Mouse (Mus musculus) testis, postnatal 14 days (tissue): ENCODE data around the gene Ptger2.
"Not testable (repeated sequence)": the region's sequence is repeated elsewhere in the genome, so short reads cannot be mapped to it uniquely, and the experiment has no call there.

Experiments used
- DNase-seq: peaks from one replicate; pipeline ENCODE4 v3.0.0; 2021; ENCODE audit warnings: low spot score

Gene Ptger2

GRCm38 (mm10) chr14:44987674-44988355 is at the start of gene Ptger2:
Gene Ptger2 (plus strand): TSS chr14:44988195.
- DNase-seq = not testable (repeated sequence)

DNA sequence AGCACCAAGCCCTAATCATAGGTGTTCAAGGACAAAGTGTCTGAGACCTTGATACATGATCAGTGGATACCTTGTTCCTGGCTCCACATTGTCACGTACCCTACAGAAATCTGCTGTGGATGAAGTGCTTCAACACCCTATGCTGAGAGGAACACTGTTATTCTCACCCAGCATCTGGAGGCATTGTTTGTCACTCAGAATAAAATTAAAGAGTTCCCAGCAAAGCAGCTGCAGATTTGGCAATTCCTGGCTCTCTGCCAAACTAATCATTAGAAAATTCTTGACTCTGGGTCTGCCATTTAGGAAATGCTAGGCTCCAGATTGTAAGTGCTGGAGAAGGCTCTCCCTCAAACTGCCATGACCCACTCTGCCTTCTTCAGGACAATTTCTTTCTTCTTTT is 27.2 kb upstream of the Ptger2 start:
- no peak for DNase-seq

- DNase-seq = not testable (repeated sequence)
These were observed 10.7 kb upstream of the Ptger2 start for GRCm38 (mm10) chr14:44977278-44977677.

GRCm38 (mm10) chr14:44979887-44980286 is 8.1 kb upstream of the Ptger2 start:
- DNase-seq = no peak

GRCm38 (mm10) chr14:44981490-44981889 is 6.5 kb upstream of the Ptger2 start:
- DNase-seq = peak; percentile 39

- no peak for DNase-seq
These were observed 3.9 kb upstream of the Ptger2 start for GRCm38 (mm10) chr14:44984106-44984505.

- DNase-seq = no peak
These were observed 1.7 kb upstream of the Ptger2 start for GRCm38 (mm10) chr14:44986248-44986647.

DNA sequence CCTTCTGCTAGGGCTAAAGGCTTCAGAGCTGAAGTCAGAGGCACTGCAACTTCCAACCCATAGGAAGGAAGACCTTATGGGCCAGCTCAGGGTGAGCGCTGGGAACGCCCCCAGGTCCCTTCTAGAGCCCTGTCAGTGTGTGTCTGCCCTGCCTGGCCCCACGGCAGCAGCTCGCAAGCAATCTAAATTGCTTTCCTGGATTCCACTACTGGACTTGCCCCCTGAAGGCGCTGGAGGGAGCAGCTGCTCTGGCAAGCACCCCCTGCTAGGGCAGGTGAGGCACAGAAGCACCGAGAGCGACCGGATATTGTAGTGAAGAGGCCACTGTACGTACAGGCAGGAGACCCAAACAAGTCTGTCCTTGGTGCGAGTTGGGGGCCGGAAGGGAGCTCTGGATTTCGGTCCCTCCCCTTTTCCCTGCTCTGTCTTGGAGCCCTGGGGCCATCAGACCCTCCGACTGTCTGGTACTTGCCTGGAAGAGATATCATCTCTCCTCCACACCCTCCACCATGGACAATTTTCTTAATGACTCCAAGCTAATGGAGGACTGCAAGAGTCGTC is 541 bp downstream of the Ptger2 start:
- DNase-seq = no peak

- DNase-seq = no peak
These were observed 1.2 kb downstream of the Ptger2 start for GRCm38 (mm10) chr14:44989017-44989721.

DNA sequence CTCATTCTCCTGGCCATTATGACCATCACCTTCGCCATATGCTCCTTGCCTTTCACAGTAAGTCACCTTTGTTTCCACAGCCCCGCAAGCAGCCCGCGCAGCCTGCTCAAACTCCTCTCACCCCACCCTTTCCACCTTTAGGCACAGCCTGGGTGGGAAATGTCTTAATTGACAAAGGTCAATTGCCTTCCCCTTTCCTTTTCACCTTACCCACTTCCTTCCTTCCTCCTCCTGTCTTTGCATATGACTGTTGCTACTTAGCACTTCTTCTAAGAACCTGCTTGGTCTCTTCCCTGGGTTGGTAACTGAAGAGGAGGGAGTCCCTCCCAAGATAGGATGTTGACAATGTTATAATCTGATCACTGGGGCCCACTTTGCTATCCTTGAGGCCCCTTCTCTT is 1.8 kb downstream of the Ptger2 start:
- DNase-seq = no peak

DNA sequence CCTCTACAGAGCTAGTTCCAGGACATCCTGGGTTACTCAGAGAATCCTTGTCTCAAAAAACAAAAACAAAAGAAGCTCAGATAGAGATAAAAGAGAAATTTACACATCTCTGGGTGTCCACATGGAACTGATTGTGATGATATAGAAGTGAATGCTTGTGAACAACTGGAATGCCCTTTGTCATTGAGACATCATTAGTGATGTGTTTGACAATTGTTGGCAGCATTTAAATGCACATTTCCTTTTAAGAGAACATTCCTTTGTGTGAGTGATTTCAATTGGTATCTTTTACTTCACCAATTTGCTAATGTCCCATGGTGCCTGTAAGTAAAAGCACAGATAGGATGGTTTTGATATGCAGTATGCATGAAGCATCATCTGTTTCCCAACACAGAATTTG is 6.3 kb downstream of the Ptger2 start:
- no peak for DNase-seq

GRCm38 (mm10) chr14:45000086-45000769 is 12.2 kb downstream of the Ptger2 start:
- DNase-seq = no peak

GRCm38 (mm10) chr14:45005698-45006283 is 17.8 kb downstream of the Ptger2 start:
- DNase-seq = no peak

DNA sequence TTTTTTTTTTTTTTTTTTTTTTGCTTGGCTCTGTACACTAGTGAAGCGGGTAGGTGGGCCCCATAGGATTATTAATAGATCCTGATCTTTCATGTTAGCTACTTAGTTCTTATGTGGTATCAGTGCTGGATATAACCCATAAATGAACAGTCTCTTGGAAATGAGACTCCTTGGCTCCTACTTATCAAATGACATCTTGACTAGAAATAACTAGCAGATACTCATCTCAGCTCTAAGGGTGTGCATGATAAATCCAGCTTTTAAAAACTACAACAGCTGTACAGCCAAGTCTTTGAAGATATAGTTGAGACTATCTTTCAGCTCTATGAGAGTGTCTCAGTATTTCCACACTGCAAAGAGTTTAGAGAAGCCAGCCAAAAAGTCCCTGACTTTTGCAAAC is 21.2 kb downstream of the Ptger2 start:
- no peak for DNase-seq

GRCm38 (mm10) chr14:45011260-45011659 is 23.3 kb downstream of the Ptger2 start:
- DNase-seq = no peak

DNA sequence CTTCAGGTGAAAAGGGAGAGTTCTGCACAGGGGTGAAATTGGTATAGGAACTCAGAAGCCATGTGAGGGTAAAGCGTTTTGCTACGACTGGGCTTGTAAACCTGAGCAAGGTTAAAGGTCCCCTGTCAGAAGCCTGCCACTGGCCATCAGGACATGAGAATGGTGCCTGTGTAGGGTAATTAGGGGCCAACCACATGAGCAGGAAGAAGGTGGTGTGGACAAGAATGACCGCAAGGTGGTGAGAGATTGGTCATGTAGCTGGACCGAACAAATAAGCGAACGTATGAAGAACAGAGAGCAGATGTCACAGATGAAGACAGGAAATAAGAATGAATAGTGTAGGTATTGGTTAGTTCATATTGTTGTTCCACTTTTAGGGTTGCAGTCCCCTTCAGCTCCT is 23.7 kb downstream of the Ptger2 start:
- no peak for DNase-seq

DNA sequence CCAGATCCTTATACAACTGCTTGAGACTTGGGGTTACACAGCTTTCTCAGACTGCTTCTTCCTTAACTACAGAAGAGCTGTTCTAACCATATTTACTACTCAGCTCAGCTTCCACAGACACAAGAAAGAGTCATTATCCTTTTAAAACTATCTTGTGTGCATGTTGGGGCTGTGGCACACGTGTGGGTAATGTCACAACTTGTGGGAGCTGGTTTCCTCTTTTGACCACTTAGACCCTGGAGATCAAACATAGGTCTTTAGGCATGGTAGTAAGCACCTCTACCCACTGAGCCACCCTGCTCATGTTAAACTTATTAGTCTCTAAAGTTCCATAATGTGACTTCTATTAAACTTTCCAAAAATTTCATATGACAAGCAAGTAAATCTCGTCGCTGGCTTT is 33.6 kb downstream of the Ptger2 start:
- DNase-seq = no peak

GRCm38 (mm10) chr14:45034293-45034692 is 46.3 kb downstream of the Ptger2 start:
- no peak for DNase-seq

DNA sequence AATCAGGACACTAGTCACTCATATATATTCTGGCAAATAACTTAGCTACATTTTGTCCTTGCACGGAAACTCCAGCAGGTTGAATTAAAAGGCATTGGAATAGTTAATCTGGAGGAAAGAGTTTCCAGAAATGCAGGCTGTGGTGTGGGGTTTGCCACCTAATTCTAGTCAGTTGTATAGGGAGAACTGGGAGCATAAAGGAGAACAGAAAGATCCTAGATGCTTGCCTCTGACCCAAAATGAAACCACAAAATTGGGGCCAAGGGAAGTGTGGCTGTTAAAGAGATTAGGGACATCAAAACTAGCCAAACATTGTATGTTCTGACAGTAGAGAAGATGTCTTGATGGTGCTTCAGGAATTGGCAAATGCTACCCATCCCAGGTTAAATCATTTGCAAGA is 48.6 kb downstream of the Ptger2 start:
- no peak for DNase-seq

GRCm38 (mm10) chr14:45038052-45038451 is 50.1 kb downstream of the Ptger2 start:
- DNase-seq = no peak

DNA sequence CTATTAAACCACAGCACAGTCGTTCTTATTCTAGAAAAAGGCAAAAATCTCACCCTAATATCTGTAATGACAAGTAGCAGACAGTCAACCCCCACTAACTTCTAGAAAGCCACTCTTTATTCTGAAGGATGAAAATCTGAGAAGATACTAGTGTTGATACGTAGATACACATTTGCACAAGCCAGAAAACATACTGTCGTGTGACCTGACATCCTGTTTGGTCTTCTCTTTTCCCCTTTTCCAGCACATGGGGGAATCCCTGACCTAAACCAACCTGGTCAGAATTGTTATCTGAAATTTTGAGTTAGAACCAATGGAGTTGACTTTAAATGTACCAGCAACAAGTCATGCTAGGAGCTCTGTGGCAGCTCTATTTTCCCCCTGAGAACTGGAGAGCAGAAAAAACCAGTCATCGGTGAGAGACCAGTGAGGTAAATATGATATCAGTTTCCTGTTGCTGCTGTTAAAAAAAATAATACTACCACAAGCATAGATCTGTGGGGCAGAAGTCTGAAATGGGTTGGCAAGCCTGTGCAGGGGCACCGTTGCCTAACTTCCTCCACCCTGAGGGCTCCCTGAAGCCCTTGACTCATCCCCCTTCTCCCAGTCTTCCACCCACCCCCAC is 53.0 kb downstream of the Ptger2 start:
- no peak for DNase-seq

GRCm38 (mm10) chr14:45048128-45048527 is 60.1 kb downstream of the Ptger2 start:
- no peak for DNase-seq
